Mouse (Mus musculus) ovary, postnatal 14 days (tissue): Measurements from ENCODE around the gene Them7.
A peak's percentile ranks its signal among the peaks of the same experiment; 100 is the strongest.

Experiments
- DNase-seq: peaks from one replicate; pipeline ENCODE4 v3.0.0; 2022; ENCODE audit warnings: low spot score

The Them7 gene

GRCm38 (mm10) chr2:105416660-105417348, 192.7 kb downstream of the Them7 start:
- DNase-seq, result no peak

- DNase-seq, result no peak
Observed at GRCm38 (mm10) chr2:105417663-105418062, 193.5 kb downstream of the Them7 start.

GRCm38 (mm10) chr2:105418629-105419227, 194.6 kb downstream of the Them7 start:
- no peak for DNase-seq

GRCm38 (mm10) chr2:105427447-105427846, 203.3 kb downstream of the Them7 start:
- no peak for DNase-seq

GRCm38 (mm10) chr2:105428029-105428428, 203.9 kb downstream of the Them7 start:
- peak; percentile 57 for DNase-seq

- no peak for DNase-seq
Observed at GRCm38 (mm10) chr2:105428467-105428866, 204.3 kb downstream of the Them7 start.
